Mouse (Mus musculus) C2C12 (cell line): ENCODE measurements around the gene Hnrnpu. TPM values are rescaled to one million over a fixed set of nuclear protein-coding genes. Genes with fewer than 3 reads are reported as not detected.
"Not testable (repeated sequence)": the region's sequence is repeated elsewhere in the genome, so short reads cannot be mapped to it uniquely, and the experiment has no call there.

Experiments
- H3K27me3 ChIP-seq: one replicate; pipeline ENCODE4 v1.6.1; 2011; ENCODE audit not compliant: control insufficient read depth, insufficient read depth, insufficient read length
- H3K36me3 ChIP-seq: one replicate; pipeline ENCODE4 v1.6.1; 2011; ENCODE audit not compliant: control insufficient read depth, insufficient read depth
- H3K4me3 ChIP-seq: one replicate; pipeline ENCODE4 v1.5.1; 2011; ENCODE audit warnings: mild to moderate bottlenecking, control low read depth; ENCODE audit not compliant: poor library complexity, insufficient read depth, severe bottlenecking
- H3K79me2 ChIP-seq: one replicate; pipeline ENCODE4 v1.6.1; 2011; ENCODE audit not compliant: control insufficient read depth, insufficient read depth
- H3K79me3 ChIP-seq: one replicate; pipeline ENCODE4 v1.6.1; 2011; ENCODE audit warnings: low read depth, control low read depth
- H3ac ChIP-seq: one replicate; pipeline ENCODE3; 2011; ENCODE audit warnings: low read depth; ENCODE audit not compliant: control insufficient read depth, insufficient read length
- CEBPB ChIP-seq: IDR thresholded peaks from one replicate; pipeline ENCODE4 v1.6.1; 2011; ENCODE audit warnings: low read depth, mild to moderate bottlenecking, control low read depth, moderate library complexity
- CTCF ChIP-seq: IDR thresholded peaks from one replicate; pipeline ENCODE4 v1.5.1; 2011; ENCODE audit not compliant: control insufficient read depth, insufficient read depth, insufficient read length
- FOSL1 ChIP-seq: IDR thresholded peaks from one replicate; pipeline ENCODE4 v1.8.0; 2011; ENCODE audit warnings: mild to moderate bottlenecking, low read length; ENCODE audit not compliant: poor library complexity, insufficient read depth, severe bottlenecking
- MAX ChIP-seq: IDR thresholded peaks from one replicate; pipeline ENCODE4 v1.6.1; 2011; ENCODE audit warnings: mild to moderate bottlenecking, control low read depth
- MYOD1 ChIP-seq: IDR thresholded peaks from one replicate; pipeline ENCODE4 v1.6.1; 2011; ENCODE audit warnings: low read depth; ENCODE audit not compliant: control insufficient read depth, insufficient read length
- MYOG ChIP-seq: IDR thresholded peaks from one replicate; pipeline ENCODE4 v1.6.1; 2011; ENCODE audit not compliant: control insufficient read depth, insufficient read length; ENCODE audit errors: extremely low read depth
- USF1 ChIP-seq: IDR thresholded peaks from one replicate; pipeline ENCODE4 v1.6.1; 2011; ENCODE audit warnings: low read depth, mild to moderate bottlenecking, control low read depth, moderate library complexity
- polyA plus RNA-seq: library from polyadenylated mRNA; unstranded; fragments of >200 nt; fragmentation: generic; extraction: Trizol; gene quantifications from one replicate; pipeline ENCODE4 v1.2.1, GENCODE M21; 2012; ENCODE audit warnings: missing spikeins

Gene Hnrnpu
- polyA plus RNA-seq, 1 experiment: 169 TPM

DNA sequence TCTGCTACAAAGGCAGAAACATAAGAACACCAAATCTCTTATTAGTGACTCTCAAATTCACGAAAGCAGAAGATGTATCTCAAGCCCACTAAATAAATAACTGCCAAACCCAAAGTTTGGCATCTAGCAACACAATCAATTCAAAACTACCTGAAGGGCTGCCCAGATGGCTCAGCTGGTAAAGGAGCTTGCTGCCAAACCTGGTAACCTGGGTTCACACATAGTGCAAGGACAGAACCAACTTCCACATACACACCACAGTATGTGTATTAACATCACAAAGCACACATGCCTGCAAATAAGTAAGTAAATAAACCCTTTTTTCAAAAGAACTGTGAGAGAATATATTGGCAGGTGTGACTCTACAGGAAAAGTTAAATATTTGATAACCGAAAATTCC lies 23.4 kb downstream of the Hnrnpu start:
- Histone ChIP-seq H3K27me3 (no peaks in the 10 kb centered on the region), H3K79me3 (no peaks in the 10 kb centered on the region), H3K79me2 (peaks cover 3% of the 10 kb centered on the region), H3ac (no peak overlapping the region), H3K36me3 (no peaks in the 10 kb centered on the region), H3K4me3 (no peak overlapping the region)
- TF ChIP-seq USF1 (no peak), MYOD1 (no peak), MAX (no peak), CEBPB (no peak), CTCF (no peak), MYOG (no peak), FOSL1 (no peak)

DNA sequence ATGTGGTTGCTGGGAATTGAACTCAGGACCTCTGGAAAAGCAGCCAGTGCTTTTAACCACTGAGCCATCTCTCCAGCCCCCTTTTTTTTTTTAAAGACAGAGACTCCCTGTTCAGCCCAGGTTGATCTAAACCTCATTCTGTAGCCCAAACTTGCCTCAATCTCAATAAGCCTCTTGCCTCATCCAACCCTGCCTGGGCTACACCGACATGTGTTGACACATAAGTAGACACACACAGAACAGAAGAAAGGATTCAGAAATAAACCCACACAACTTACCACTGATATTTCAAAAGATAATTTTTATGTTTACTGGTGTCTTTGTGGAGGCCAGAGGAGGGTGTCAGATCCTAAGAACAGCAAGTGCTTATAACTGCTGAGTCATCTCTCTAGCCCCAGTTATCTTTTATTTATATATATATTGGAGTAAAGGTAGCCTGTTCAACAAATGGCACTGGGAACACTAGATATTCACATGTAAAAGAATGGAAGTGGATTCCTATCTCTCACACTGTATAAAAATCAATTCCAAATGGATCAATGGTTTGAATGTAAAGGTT lies 24.5 kb downstream of the Hnrnpu start:
- no peak overlapping the region for H3K4me3 ChIP-seq
- no peaks in the 10 kb centered on the region for H3K79me3 ChIP-seq
- no peak overlapping the region for H3ac ChIP-seq
- no peaks in the 10 kb centered on the region for H3K36me3 ChIP-seq
- no peaks in the 10 kb centered on the region for H3K27me3 ChIP-seq
- H3K79me2 ChIP-seq: no peaks in the 10 kb centered on the region
- TF ChIP-seq CEBPB (no peak), CTCF (no peak), MYOG (no peak), FOSL1 (no peak), MYOD1 (no peak), MAX (no peak), USF1 (no peak)

DNA sequence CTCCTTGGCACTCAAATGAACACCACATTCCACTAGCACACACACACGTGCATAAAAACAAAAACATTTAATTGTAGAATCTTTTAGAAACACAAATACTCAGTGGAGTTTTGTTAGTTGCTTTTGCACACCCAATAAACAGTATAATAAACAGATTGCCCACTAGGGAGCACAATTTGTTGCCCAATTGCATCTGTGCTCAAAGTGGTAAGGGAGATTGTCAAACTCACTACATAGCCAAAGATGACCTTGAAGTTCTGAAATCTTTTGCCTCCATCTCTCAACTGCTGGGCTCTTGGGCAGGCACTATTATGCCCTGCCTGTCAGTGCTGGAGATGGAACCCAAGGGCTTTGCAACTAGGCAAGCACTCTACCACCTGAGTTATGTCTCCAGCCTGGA lies 27.5 kb downstream of the Hnrnpu start:
- Histone ChIP-seq H3ac (no peak overlapping the region), H3K79me2 (no peaks in the 10 kb centered on the region), H3K79me3 (no peaks in the 10 kb centered on the region), H3K36me3 (no peaks in the 10 kb centered on the region), H3K27me3 (no peaks in the 10 kb centered on the region), H3K4me3 (no peak overlapping the region)
- TF ChIP-seq CEBPB: no peak
- TF ChIP-seq CTCF: no peak
- TF ChIP-seq MYOG: no peak
- no peak for TF ChIP-seq FOSL1
- TF ChIP-seq USF1: no peak
- no peak for TF ChIP-seq MYOD1
- TF ChIP-seq MAX: no peak

DNA sequence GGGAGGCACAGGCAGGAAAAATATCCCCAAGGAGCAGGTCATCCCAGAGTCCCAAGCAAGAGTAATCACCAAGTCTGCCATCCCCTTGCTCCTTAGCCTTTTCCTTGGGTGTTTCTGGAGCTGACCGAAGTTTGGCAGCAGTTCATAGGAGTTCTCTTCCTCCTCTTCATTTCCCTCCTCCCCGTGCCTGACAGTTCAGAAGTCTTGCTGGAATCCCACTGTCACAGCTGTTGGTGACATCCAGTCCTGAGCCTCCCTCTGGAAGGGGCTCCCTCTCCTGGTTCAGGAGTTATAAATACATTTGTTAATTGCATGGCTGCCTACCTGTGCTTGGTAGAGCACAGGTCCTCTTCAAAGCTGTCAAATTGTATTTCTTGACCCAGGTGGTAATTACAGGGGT lies 28.1 kb downstream of the Hnrnpu start:
- no peak for TF ChIP-seq MYOD1
- no peak for TF ChIP-seq FOSL1
- TF ChIP-seq CTCF: no peak
- no peak for TF ChIP-seq USF1
- no peak for TF ChIP-seq CEBPB
- no peak for TF ChIP-seq MAX
- no peak overlapping the region for H3K4me3 ChIP-seq
- H3K79me2 ChIP-seq: no peaks in the 10 kb centered on the region
- no peaks in the 10 kb centered on the region for H3K36me3 ChIP-seq
- H3K79me3 ChIP-seq: no peaks in the 10 kb centered on the region
- H3ac ChIP-seq: no peak overlapping the region
- H3K27me3 ChIP-seq: no peaks in the 10 kb centered on the region

DNA sequence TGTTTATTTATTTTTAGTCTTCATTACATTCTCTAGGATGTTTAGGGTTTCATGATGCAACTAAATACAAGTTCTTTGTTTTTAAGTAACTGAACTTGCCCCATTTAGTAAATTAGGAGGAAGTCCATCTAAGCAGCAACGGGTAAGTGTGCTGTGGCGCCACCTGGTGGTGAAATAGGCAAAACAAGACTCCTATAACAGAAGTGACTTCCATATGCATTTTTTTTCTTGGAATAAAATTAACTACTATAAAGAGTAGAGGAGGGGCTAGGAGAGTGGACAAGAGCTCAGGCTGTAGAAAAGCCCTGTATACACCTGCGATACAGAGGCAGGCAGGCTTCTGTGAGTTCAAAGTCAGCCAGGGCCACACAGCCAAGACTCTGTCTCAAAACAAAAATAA lies 34.2 kb downstream of the Hnrnpu start:
- no peaks in the 10 kb centered on the region for H3K36me3 ChIP-seq
- no peaks in the 10 kb centered on the region for H3K79me3 ChIP-seq
- H3K79me2 ChIP-seq: no peaks in the 10 kb centered on the region
- H3K4me3 ChIP-seq: no peak overlapping the region
- H3K27me3 ChIP-seq: no peaks in the 10 kb centered on the region
- TF ChIP-seq CTCF (peak; percentile 28), MYOG (no peak)
- H3ac ChIP-seq: no peak overlapping the region

- not testable (repeated sequence) for H3K4me3 ChIP-seq, H3K79me3 ChIP-seq, H3ac ChIP-seq, H3K36me3 ChIP-seq, H3K79me2 ChIP-seq, H3K27me3 ChIP-seq
These were observed 36.3 kb downstream of the Hnrnpu start for GRCm38 (mm10) chr1:178301261-178301660.
